ENCODE assay signal across 7 mouse cellular contexts in genomic region chr2:34646541-34646865, GRCm38 (mm10).
DNase-seq lines count a peak whose midpoint lies in the region; ATAC-seq and TF ChIP-seq lines count a peak whose summit lies in the region.

No protein-coding gene starts in this region.

- H3K9ac ChIP-seq in forebrain, embryonic 14.5 days (ENCODE audit: low read length), result no peak overlapping the region
- no peak overlapping the region for H3K9ac ChIP-seq in limb, embryonic 14.5 days (ENCODE audit: low read depth, low read length, severe bottlenecking)
- H3K9ac ChIP-seq in stomach, embryonic 16.5 days (ENCODE audit: low read length), result no peak overlapping the region

- peaks cover 12% of the 10 kb centered on the region for H3K27me3 ChIP-seq in megakaryocyte, embryonic 14.5 days (replicated peaks)
- peaks cover 19% of the 10 kb centered on the region; the same call in 1 of the 2 replicates for H3K27me3 ChIP-seq in forebrain, embryonic 14.5 days (replicated peaks; ENCODE audit: control insufficient read depth, insufficient read depth, low read length)
- no peaks in the 10 kb centered on the region for H3K27me3 ChIP-seq in limb, embryonic 14.5 days (ENCODE audit: control insufficient read depth, insufficient read depth, low read length)
- H3K27me3 ChIP-seq in stomach, embryonic 16.5 days (ENCODE audit: control insufficient read depth, insufficient read depth, low read length), result no peaks in the 10 kb centered on the region

- no peak for ATAC-seq in megakaryocyte, adult 5-6 weeks (ENCODE audit: poor library complexity, severe bottlenecking)
- ATAC-seq in forebrain, embryonic 14.5 days, result no peak
- no peak for ATAC-seq in limb, embryonic 14.5 days (ENCODE audit: low FRiP score, low read depth)
- no peak for ATAC-seq in stomach, embryonic 16.5 days (ENCODE audit: insufficient read depth, low FRiP score)

- H3K36me3 ChIP-seq in megakaryocyte, embryonic 14.5 days (replicated peaks; ENCODE audit: low read length), result no peaks in the 10 kb centered on the region
- H3K36me3 ChIP-seq in forebrain, embryonic 14.5 days (ENCODE audit: control insufficient read depth, insufficient read depth, low read length), result no peaks in the 10 kb centered on the region
- no peaks in the 10 kb centered on the region for H3K36me3 ChIP-seq in limb, embryonic 14.5 days (ENCODE audit: control insufficient read depth, insufficient read depth, low read length)
- no peaks in the 10 kb centered on the region for H3K36me3 ChIP-seq in stomach, embryonic 16.5 days (ENCODE audit: control insufficient read depth, insufficient read depth, low read length)

- no peak for DNase-seq in forebrain, embryonic 14.5 days (ENCODE audit: low spot score)
- no peak for DNase-seq in limb, embryonic 14.5 days (ENCODE audit: low spot score)
- no peak for DNase-seq in left cerebral cortex, adult 18-20 months (ENCODE audit: low spot score in 2 of 2)
- no peak for DNase-seq in gastrocnemius, adult 8-10 months (ENCODE audit: low spot score in 2 of 2)

- WGBS in forebrain, embryonic 14.5 days, result 6% methylated on average over 5 of the region's 5 CpGs
- WGBS in limb, embryonic 14.5 days, result 8% methylated on average over 5 of the region's 5 CpGs
- WGBS in stomach, embryonic 16.5 days, result 7% methylated on average over 5 of the region's 5 CpGs

- TF ChIP-seq POLR2A in limb, embryonic 14.5 days (IDR thresholded peaks at IDR 0.05; ENCODE audit: borderline replicate concordance, extremely low read depth, insufficient read depth, insufficient read length), result no peak

- H3K9me3 ChIP-seq in megakaryocyte, embryonic 14.5 days, result peaks cover 10% of the 10 kb centered on the region
- H3K9me3 ChIP-seq in forebrain, embryonic 14.5 days (replicated peaks; ENCODE audit: control insufficient read depth, low read length), result no peaks in the 10 kb centered on the region
- H3K9me3 ChIP-seq in limb, embryonic 14.5 days (ENCODE audit: control insufficient read depth, low read length), result no peaks in the 10 kb centered on the region
- H3K9me3 ChIP-seq in stomach, embryonic 16.5 days (replicated peaks; ENCODE audit: control insufficient read depth, low read length), result no peaks in the 10 kb centered on the region

- H3K4me1 ChIP-seq in megakaryocyte, embryonic 14.5 days, result peaks cover 37% of the 10 kb centered on the region
- no peaks in the 10 kb centered on the region; the same call in 1 of the 2 replicates for H3K4me1 ChIP-seq in forebrain, embryonic 14.5 days (ENCODE audit: control insufficient read depth, insufficient read depth, low read length)
- peaks cover 2% of the 10 kb centered on the region; the same call in 1 of the 2 replicates for H3K4me1 ChIP-seq in limb, embryonic 14.5 days (ENCODE audit: control insufficient read depth, insufficient read depth, low read length)
- H3K4me1 ChIP-seq in stomach, embryonic 16.5 days (ENCODE audit: control insufficient read depth, insufficient read depth, low read length), result peaks cover 11% of the 10 kb centered on the region

- no peak overlapping the region for H3K27ac ChIP-seq in forebrain, embryonic 14.5 days (ENCODE audit: low read depth, low read length)
- no peak overlapping the region for H3K27ac ChIP-seq in limb, embryonic 14.5 days (replicated peaks; ENCODE audit: low read depth, low read length)
- H3K27ac ChIP-seq in stomach, embryonic 16.5 days (ENCODE audit: low read length), result no peak overlapping the region

- H3K4me3 ChIP-seq in megakaryocyte, embryonic 14.5 days (replicated peaks), result peak overlapping the region; percentile 95
- 0 out of 2 replicates have a peak overlapping the region, but pooled peaks have one; percentile 15 for H3K4me3 ChIP-seq in forebrain, embryonic 14.5 days (ENCODE audit: low read depth, low read length)
- peak overlapping the region; percentile 36; the same call in 1 of the 2 replicates for H3K4me3 ChIP-seq in limb, embryonic 14.5 days (replicated peaks; ENCODE audit: low read length)
- peak overlapping the region; percentile 57 for H3K4me3 ChIP-seq in stomach, embryonic 16.5 days (replicated peaks; ENCODE audit: low read length)

- H3K4me2 ChIP-seq in forebrain, embryonic 14.5 days (ENCODE audit: low read length), result peak overlapping the region; percentile 43
- peak overlapping the region; percentile 64 for H3K4me2 ChIP-seq in limb, embryonic 14.5 days (replicated peaks; ENCODE audit: low read depth, low read length, severe bottlenecking)
- peak overlapping the region; percentile 79 for H3K4me2 ChIP-seq in stomach, embryonic 16.5 days (ENCODE audit: low read depth, low read length)

Comparison
In these comparisons a context has a peak if more than half of its experiments do, and no peak if none do; other contexts are left out.
1. H3K4me3 ChIP-seq: peak in every context shown above with its lines; median percentile 95 in megakaryocyte, embryonic 14.5 days; 57 in stomach, embryonic 16.5 days; 36 in limb, embryonic 14.5 days; 15 in forebrain, embryonic 14.5 days.